Mouse (Mus musculus): ENCODE measurements around the gene Tbc1d30. TPM values are rescaled to one million over a fixed set of nuclear protein-coding genes. Genes with fewer than 3 reads are reported as not detected.

The Tbc1d30 gene
- polyA plus RNA-seq, 1 experiment = not detected

- no peak for TF ChIP-seq CTCF (IDR thresholded peaks at IDR 0.05; ENCODE audit: insufficient read depth, low read depth, low read length)
- TF ChIP-seq POLR2A (IDR thresholded peaks at IDR 0.05; ENCODE audit: insufficient read depth, low read depth, low read length) = no peak
- 89% methylated on average over 4 of the region's 4 CpGs for WGBS
- H3K4me3 ChIP-seq (ENCODE audit: insufficient read depth, low read depth, low read length) = no peak overlapping the region
- no peak overlapping the region for H3K27ac ChIP-seq (ENCODE audit: insufficient read depth, low read depth, low read length)
- no peaks in the 10 kb centered on the region for H3K4me1 ChIP-seq (ENCODE audit: control insufficient read depth, insufficient read depth, low read length)
These were observed 21.5 kb downstream of the Tbc1d30 start for GRCm38 (mm10) chr10:121329586-121329985.

GRCm38 (mm10) chr10:121326167-121326566 is 24.9 kb downstream of the Tbc1d30 start:
- no peaks in the 10 kb centered on the region for H3K4me1 ChIP-seq (ENCODE audit: control insufficient read depth, insufficient read depth, low read length)
- H3K4me3 ChIP-seq (ENCODE audit: insufficient read depth, low read depth, low read length) = no peak overlapping the region
- TF ChIP-seq POLR2A (IDR thresholded peaks at IDR 0.05; ENCODE audit: insufficient read depth, low read depth, low read length) (no peak), CTCF (IDR thresholded peaks at IDR 0.05; ENCODE audit: insufficient read depth, low read depth, low read length) (no peak)
- H3K27ac ChIP-seq (ENCODE audit: insufficient read depth, low read depth, low read length) = no peak overlapping the region

- TF ChIP-seq POLR2A (IDR thresholded peaks at IDR 0.05; ENCODE audit: insufficient read depth, low read depth, low read length) = no peak
- no peak for TF ChIP-seq CTCF (IDR thresholded peaks at IDR 0.05; ENCODE audit: insufficient read depth, low read depth, low read length)
- 62% methylated on average over 7 of the region's 7 CpGs for WGBS
- Histone ChIP-seq H3K4me3 (ENCODE audit: insufficient read depth, low read depth, low read length) (no peak overlapping the region), H3K4me1 (ENCODE audit: control insufficient read depth, insufficient read depth, low read length) (no peaks in the 10 kb centered on the region), H3K27ac (ENCODE audit: insufficient read depth, low read depth, low read length) (no peak overlapping the region)
These were observed 27.6 kb downstream of the Tbc1d30 start for GRCm38 (mm10) chr10:121323493-121323892.

- WGBS = 80% methylated on average over 7 of the region's 7 CpGs
- Histone ChIP-seq H3K27ac (ENCODE audit: insufficient read depth, low read depth, low read length) (no peak overlapping the region), H3K4me1 (ENCODE audit: control insufficient read depth, insufficient read depth, low read length) (peaks cover 14% of the 10 kb centered on the region), H3K4me3 (ENCODE audit: insufficient read depth, low read depth, low read length) (no peak overlapping the region)
- no peak for TF ChIP-seq CTCF (IDR thresholded peaks at IDR 0.05; ENCODE audit: insufficient read depth, low read depth, low read length)
- TF ChIP-seq POLR2A (IDR thresholded peaks at IDR 0.05; ENCODE audit: insufficient read depth, low read depth, low read length) = no peak
These were observed 32.6 kb downstream of the Tbc1d30 start for GRCm38 (mm10) chr10:121318397-121318950.

GRCm38 (mm10) chr10:121316361-121316760 is 34.7 kb downstream of the Tbc1d30 start:
- H3K27ac ChIP-seq (ENCODE audit: insufficient read depth, low read depth, low read length) = no peak overlapping the region
- WGBS = 77% methylated on average over 10 of the region's 10 CpGs
- TF ChIP-seq CTCF (IDR thresholded peaks at IDR 0.05; ENCODE audit: insufficient read depth, low read depth, low read length) (no peak), POLR2A (IDR thresholded peaks at IDR 0.05; ENCODE audit: insufficient read depth, low read depth, low read length) (no peak)
- peaks cover 17% of the 10 kb centered on the region for H3K4me1 ChIP-seq (ENCODE audit: control insufficient read depth, insufficient read depth, low read length)
- H3K4me3 ChIP-seq (ENCODE audit: insufficient read depth, low read depth, low read length) = no peak overlapping the region

- Histone ChIP-seq H3K4me1 (ENCODE audit: control insufficient read depth, insufficient read depth, low read length) (peaks cover 20% of the 10 kb centered on the region), H3K27ac (ENCODE audit: insufficient read depth, low read depth, low read length) (no peak overlapping the region)
- WGBS = 43% methylated on average over 27 of the region's 27 CpGs
These were observed 35.5 kb downstream of the Tbc1d30 start for GRCm38 (mm10) chr10:121315321-121316283.

GRCm38 (mm10) chr10:121314186-121314585 is 36.9 kb downstream of the Tbc1d30 start:
- WGBS = 49% methylated on average over 4 of the region's 4 CpGs
- TF ChIP-seq CTCF (IDR thresholded peaks at IDR 0.05; ENCODE audit: insufficient read depth, low read depth, low read length) (no peak), POLR2A (IDR thresholded peaks at IDR 0.05; ENCODE audit: insufficient read depth, low read depth, low read length) (no peak)
- peaks cover 22% of the 10 kb centered on the region for H3K4me1 ChIP-seq (ENCODE audit: control insufficient read depth, insufficient read depth, low read length)
- H3K27ac ChIP-seq (ENCODE audit: insufficient read depth, low read depth, low read length) = peak overlapping the region; percentile 54; the same call in 1 of the 2 replicates
- H3K4me3 ChIP-seq (ENCODE audit: insufficient read depth, low read depth, low read length) = no peak overlapping the region

More at GRCm38 (mm10) chr10:121315321-121316283, 35.5 kb downstream of the Tbc1d30 start:
- H3K4me3 ChIP-seq (ENCODE audit: insufficient read depth, low read depth, low read length) = no peak overlapping the region
- TF ChIP-seq POLR2A (IDR thresholded peaks at IDR 0.05; ENCODE audit: insufficient read depth, low read depth, low read length) (no peak), CTCF (IDR thresholded peaks at IDR 0.05; ENCODE audit: insufficient read depth, low read depth, low read length) (no peak)

- TF ChIP-seq CTCF (IDR thresholded peaks at IDR 0.05; ENCODE audit: insufficient read depth, low read depth, low read length) (no peak), POLR2A (IDR thresholded peaks at IDR 0.05; ENCODE audit: insufficient read depth, low read depth, low read length) (no peak)
- Histone ChIP-seq H3K4me1 (ENCODE audit: control insufficient read depth, insufficient read depth, low read length) (peaks cover 22% of the 10 kb centered on the region), H3K4me3 (ENCODE audit: insufficient read depth, low read depth, low read length) (no peak overlapping the region), H3K27ac (ENCODE audit: insufficient read depth, low read depth, low read length) (no peak overlapping the region)
- WGBS = 81% methylated on average over 3 of the region's 3 CpGs
These were observed 38.0 kb downstream of the Tbc1d30 start for GRCm38 (mm10) chr10:121313049-121313448.

All from olfactory bulb, adult 2 months (tissue).